Mouse (Mus musculus) layer of hippocampus, postnatal 36 days (tissue): ENCODE measurements around the gene Rex1bd. TPM values are rescaled to one million over a fixed set of nuclear protein-coding genes. Genes with fewer than 3 reads are reported as not detected.
"Not testable (repeated sequence)": the region's sequence is repeated elsewhere in the genome, so short reads cannot be mapped to it uniquely, and the experiment has no call there.

Experiments
- DNase-seq, 2 experiments: peaks; one replicate each; pipeline ENCODE4 v3.0.0; 2022
- total RNA-seq, 2 experiments: library from RNA; stranded (reverse); gene quantifications; 2 replicates each; pipeline ENCODE4 v1.2.3; 2021

Rex1bd gene
- total RNA-seq, 2 experiments from 2014 or later, result 97.5 to 102 TPM

- no peak for DNase-seq
Observed at GRCm38 (mm10) chr8:70528182-70528797, 21.7 kb upstream of the Rex1bd start.

GRCm38 (mm10) chr8:70527512-70528181, 21.1 kb upstream of the Rex1bd start, which contains the start of the genes Fkbp8 and Kxd1:
Fkbp8 (plus strand) TSS chr8:70527724.
Kxd1 (minus strand) TSS chr8:70527956.
- peak; percentile 98 to 99 for DNase-seq

- no peak for DNase-seq
Observed at GRCm38 (mm10) chr8:70527111-70527511, 20.6 kb upstream of the Rex1bd start.

- peak; percentile 95 to 96 for DNase-seq
Observed at GRCm38 (mm10) chr8:70522592-70523403, 16.2 kb upstream of the Rex1bd start.

GRCm38 (mm10) chr8:70519606-70520005, 13.1 kb upstream of the Rex1bd start:
- no peak for DNase-seq

- DNase-seq, result no peak
Observed at GRCm38 (mm10) chr8:70519043-70519442, 12.5 kb upstream of the Rex1bd start.

- no peak for DNase-seq
Observed at GRCm38 (mm10) chr8:70517940-70518643, 11.5 kb upstream of the Rex1bd start.

- no peak for DNase-seq
Observed at GRCm38 (mm10) chr8:70513441-70513840, 6.9 kb upstream of the Rex1bd start.

GRCm38 (mm10) chr8:70512253-70512903, 5.8 kb upstream of the Rex1bd start:
- no peak for DNase-seq

GRCm38 (mm10) chr8:70511770-70512169, 5.2 kb upstream of the Rex1bd start:
- DNase-seq, result no peak

- DNase-seq, result not testable (repeated sequence)
Observed at GRCm38 (mm10) chr8:70511174-70511573, 4.6 kb upstream of the Rex1bd start.

- peak; percentile 98 for DNase-seq
Observed at GRCm38 (mm10) chr8:70510228-70510915, 3.8 kb upstream of the Rex1bd start, which contains the start of gene Uba52. Uba52 (minus strand) TSS chr8:70510801.

GRCm38 (mm10) chr8:70509281-70509952, 2.9 kb upstream of the Rex1bd start:
- no peak for DNase-seq

GRCm38 (mm10) chr8:70507027-70507393, 458 bp upstream of the Rex1bd start:
- DNase-seq, result no peak

GRCm38 (mm10) chr8:70505698-70506327, 739 bp downstream of the Rex1bd start:
- no peak for DNase-seq

- DNase-seq, result peak; percentile 68 to 78
Observed at GRCm38 (mm10) chr8:70504851-70505250, 1.7 kb downstream of the Rex1bd start.

- DNase-seq, result peak; percentile 54 to 70
Observed at GRCm38 (mm10) chr8:70504291-70504716, 2.2 kb downstream of the Rex1bd start.

GRCm38 (mm10) chr8:70503062-70503750, 3.3 kb downstream of the Rex1bd start:
- peak; percentile 53 to 60 for DNase-seq

GRCm38 (mm10) chr8:70502540-70502939, 4.0 kb downstream of the Rex1bd start:
- no peak for DNase-seq
